Mouse (Mus musculus) kidney, adult 11 months (tissue): ENCODE results near the gene Hrh1.

Experiments used
- DNase-seq: peaks from one replicate; pipeline ENCODE4 v3.0.0; 2022

The Hrh1 gene

GRCm38 (mm10) chr6:114397691-114398217 lies at the start of gene Hrh1:
Gene Hrh1, plus strand, starts transcription at chr6:114397936.
- no peak for DNase-seq

DNA sequence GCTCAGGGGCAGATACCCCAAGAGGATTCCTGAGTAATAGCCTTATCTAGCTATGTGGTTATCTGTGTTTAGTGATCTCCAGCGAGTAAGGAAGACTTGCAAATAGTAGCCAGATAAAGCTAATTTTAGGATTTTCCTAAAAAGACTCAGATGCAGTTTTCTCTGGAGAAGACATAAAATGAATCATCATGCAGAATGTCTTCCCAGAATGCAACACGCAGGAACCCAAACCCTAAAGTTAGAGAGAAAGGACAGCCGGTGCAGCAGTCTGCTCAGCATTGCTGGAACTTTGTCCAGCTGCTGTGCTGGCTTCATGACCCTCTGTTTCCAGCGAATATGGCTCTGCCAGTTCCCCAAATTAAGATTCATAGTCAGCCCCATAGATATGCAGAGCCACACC lies 43.1 kb upstream of the Hrh1 start:
- DNase-seq, result no peak

DNA sequence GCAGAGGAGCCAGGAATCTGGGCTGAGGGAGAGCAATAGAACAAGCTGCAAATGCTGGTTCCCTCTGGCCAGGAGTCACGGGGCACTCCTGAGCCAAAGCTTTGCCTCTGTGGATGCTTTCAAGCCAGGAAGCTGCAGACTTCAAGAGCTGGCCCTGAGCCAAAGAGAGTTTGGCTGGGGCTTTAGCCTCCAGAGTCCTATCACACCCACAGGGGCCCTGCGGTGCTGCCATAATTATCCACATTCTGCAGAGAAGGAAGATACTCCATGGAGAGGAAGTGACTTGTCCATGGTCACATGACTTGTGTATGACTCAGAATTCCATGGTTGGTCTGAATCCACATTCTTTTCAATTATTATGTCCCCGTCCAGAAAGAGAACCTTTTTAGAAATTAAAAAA lies 39.6 kb upstream of the Hrh1 start:
- no peak for DNase-seq

- no peak for DNase-seq
Observed at GRCm38 (mm10) chr6:114362355-114362754, 35.4 kb upstream of the Hrh1 start.

- DNase-seq, result no peak
Observed at GRCm38 (mm10) chr6:114363740-114364139, 34.0 kb upstream of the Hrh1 start.

DNA sequence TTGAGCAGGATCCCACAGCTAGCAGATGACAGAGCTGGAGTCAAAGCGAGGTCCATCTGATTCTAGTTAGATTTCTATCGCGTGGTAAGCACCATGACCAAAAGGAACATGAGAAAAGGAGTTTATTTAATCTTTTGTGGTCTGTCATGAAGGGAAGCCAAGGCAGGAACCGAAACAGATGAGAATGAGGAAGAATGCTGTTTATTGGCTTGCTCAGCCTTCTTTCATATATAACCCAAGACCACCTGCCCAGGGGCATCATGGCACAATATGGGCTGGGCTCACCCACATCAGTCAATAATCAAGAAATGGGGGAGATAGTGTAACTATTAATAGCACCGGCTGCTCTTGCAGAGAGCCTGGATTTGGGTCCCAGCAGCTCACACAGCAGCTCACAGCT lies 33.0 kb upstream of the Hrh1 start:
- DNase-seq, result no peak

DNA sequence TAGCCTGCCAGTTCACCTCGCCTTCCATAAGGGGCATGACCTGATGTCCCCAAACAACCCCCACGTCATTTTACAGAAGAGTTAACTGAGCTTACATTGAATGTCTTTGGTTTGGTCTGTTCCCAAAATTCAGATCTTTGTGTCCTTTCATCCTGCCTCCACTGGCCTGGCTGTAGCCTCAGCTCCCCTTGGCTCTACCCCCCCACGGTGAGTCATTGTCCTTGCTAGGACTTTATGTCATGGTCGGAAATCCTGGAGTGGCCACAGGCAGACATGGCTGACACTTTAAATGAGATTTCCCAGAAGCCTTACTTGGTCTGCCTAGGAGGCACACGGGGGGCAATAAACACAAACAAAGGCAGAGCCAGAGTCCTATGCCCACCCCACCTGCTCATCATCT lies 31.5 kb upstream of the Hrh1 start:
- DNase-seq, result no peak

DNA sequence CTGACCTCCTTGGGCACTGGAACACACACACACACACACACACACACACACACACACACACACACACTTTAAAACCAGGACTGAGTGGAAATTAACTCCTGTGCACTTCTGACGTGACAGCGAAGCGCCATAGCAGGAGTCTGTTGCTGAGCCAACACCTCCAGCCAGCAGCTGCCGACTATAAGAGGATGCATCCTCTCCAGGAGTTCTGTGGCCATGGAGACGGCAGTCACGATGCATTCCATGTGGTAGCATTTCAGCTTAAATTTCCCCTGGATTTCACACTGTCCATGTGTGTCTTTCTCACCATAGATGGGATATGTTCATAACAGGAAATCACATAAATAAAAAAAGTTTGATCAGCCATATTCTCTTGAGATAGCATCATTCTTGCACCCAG lies 30.1 kb upstream of the Hrh1 start:
- DNase-seq, result no peak

- DNase-seq, result no peak
Observed at GRCm38 (mm10) chr6:114368196-114368595, 29.5 kb upstream of the Hrh1 start.

DNA sequence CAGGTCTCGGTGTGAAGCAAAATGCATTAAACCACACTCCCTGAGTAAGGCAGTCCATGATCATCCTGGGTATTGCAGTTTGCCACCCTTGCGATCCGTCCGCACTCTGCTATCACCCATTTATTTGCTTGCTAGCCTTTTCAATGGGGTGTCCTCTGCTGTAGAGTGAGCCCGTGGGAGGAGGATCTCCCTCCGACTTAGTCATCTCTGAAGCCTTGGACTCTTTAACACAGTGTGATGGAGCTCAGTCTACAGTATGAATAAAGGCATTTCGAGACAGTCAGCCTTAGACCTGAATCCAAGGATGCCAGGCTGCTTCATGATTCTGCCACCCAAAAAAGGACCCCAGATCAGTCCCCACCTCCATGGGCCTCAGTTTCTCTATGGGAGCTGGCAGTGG lies 25.0 kb upstream of the Hrh1 start:
- DNase-seq, result no peak

- no peak for DNase-seq
Observed at GRCm38 (mm10) chr6:114380872-114381271, 16.9 kb upstream of the Hrh1 start.

DNA sequence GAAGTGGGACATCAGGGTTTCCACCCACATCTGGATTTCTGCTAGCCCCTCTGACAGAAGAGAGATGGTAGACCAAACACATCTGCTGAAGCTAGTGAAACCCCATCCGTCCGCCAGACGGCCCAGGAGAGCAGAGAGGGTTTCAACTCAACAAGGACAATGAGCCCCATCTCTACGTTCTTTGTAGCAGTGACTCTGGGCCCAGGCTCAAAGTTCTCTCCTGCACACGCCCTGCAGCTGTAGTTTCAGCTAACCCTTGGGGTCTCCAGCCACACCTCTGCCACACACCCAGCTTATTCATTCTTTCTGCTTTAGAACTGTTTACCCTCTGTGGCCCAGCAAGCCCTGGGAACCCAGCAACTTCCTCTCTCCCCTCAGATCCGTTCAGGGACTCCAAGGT lies 10.4 kb upstream of the Hrh1 start:
- DNase-seq, result no peak

GRCm38 (mm10) chr6:114387855-114388254 lies 9.9 kb upstream of the Hrh1 start:
- no peak for DNase-seq

- DNase-seq, result no peak
Observed at GRCm38 (mm10) chr6:114390129-114390528, 7.6 kb upstream of the Hrh1 start.

DNA sequence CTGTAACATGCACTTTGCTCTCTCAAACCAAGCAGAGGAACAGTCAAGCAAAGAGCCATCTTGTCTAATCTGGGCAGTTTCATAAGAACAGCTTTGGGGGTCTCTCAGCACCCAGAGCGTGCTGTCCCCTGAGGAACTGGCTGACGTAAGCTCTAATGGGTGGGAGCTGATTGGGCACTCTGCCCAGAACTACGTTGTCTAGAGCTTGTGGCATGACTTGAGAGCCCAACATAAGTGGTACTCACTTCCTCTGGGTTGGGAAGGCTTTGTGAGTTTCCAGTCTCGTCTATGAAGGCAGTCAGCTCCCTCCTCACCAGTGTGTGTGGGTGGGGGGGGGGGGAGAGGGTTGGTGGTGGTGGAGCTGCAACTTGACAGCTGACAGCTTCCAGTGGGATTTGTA lies 2.8 kb upstream of the Hrh1 start:
- DNase-seq, result no peak

GRCm38 (mm10) chr6:114396605-114397004 lies 1.1 kb upstream of the Hrh1 start:
- DNase-seq, result peak; percentile 33

DNA sequence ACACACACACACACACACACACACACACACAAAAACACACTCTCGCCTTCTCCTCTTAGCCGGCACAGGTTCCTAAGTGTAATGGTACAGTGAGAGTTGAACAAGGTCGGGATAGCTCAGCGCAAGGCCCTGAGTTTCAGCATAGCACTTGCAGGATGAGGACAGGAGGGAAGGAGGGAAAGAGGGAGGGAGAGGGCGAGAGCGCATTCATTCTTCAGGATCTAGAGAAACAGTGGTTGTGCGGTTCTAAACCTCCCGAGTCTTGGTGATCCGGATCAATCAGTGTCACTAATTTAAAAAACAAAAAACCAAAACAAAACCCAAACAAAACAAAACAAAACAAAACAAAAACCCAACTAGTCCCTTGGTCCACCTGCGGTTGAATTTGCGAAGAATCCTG lies 456 bp upstream of the Hrh1 start:
- DNase-seq, result no peak

DNA sequence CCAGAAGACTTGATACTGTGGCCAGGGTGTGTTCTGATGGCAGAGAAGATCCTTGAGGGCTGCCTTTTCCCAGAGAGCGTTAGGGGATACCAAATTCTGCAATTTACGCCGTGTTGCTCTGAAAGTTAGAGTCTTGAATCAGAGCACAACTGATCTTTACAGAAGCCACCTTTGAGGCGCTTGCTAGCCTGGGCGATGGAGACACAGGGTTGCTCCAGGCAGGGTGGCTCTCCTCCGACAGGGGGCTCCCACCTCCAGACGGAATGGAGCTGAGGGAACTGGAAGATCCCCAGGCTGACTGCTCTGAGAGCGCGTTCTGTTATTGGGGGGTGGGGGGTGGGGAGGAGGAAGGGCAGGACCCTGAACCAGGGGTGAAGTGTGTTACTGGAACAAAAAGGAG lies 890 bp downstream of the Hrh1 start:
- peak; percentile 6 for DNase-seq

DNA sequence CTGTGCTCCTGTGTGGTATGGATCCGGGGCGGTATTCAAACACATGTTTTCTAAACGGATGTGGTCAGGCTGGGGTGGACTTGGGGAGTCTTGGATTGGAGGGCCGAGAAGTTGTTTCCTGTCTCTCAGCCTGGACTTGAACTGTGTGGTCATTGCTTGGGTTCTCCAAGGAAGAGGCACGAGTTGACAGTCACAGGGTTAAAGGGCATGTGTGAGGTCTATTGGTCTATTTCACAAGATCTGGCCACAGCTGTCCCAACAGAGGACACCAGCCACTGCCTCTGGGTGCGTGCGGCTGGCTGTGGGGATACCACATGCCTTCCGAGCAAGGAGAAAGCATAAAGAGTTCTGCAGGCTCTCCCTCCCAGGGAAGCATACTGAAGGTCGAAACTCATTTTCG lies 2.7 kb downstream of the Hrh1 start:
- no peak for DNase-seq

GRCm38 (mm10) chr6:114400841-114401240 lies 3.1 kb downstream of the Hrh1 start:
- DNase-seq, result no peak

DNA sequence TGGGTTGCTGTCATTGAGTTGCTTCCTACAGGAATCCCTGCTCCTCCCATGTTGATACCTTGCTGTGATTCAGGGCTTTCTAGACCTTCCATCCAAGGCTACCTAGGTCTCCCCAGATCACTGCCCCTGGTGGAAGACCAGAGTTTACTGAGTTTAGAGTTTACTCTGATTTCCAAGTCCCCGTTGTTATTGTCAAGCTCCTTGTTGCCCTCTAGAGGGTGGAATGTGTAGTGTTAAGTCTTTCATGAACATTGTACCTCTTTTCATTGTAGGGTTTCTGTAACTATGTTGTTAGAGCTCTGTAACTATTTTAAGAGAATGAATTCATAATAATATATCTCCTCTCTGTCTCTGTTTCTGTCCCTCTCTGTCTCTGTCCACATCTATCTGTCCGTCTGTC lies 4.4 kb downstream of the Hrh1 start:
- no peak for DNase-seq

- DNase-seq, result no peak
Observed at GRCm38 (mm10) chr6:114403632-114404031, 5.9 kb downstream of the Hrh1 start.

GRCm38 (mm10) chr6:114404128-114404527 lies 6.4 kb downstream of the Hrh1 start:
- DNase-seq, result no peak

DNA sequence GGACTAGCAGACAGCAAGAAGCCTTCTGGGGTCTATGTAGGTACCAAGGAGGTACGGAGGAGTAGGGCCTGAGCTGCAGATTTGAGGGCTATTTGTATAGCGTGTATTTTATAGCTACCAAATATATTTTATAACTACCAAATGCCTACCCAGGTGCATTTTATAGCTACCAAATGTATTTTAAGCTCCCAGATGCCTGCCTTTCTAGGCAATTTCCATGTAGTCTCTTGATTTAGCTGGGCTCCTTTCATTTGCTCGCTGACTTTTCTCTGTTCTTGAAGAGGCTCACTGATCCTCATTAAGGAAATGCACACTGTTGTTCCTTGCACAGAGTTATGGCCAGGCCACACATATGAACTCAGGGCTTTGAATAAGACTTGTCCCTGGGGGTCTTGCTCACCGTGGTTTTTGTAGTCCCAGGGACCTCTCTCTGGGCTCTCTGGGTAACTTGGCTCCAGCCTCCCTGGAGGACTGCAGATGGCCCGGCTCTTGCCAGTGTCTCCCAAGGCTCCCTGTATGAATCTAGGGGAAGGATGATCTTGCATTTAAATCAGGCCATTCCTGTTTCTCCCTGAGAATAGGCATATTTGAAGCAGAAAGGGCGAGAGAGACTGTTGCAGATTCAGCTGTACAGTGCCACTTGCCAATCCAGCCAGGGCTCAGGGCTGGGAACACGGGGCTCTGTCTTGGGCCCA lies 7.2 kb downstream of the Hrh1 start:
- no peak for DNase-seq

GRCm38 (mm10) chr6:114406634-114407033 lies 8.9 kb downstream of the Hrh1 start:
- no peak for DNase-seq
